Mouse (Mus musculus) brain, embryonic 14.5 days (tissue): ENCODE measurements at regions not wholly inside any gene's neighbourhood (a gene's known extent, or its start where the extent isn't known, plus 50 kb on each side); places are given as distances from the start of the nearest gene placed in this dataset.

Experiments
- DNase-seq: peaks from one replicate; pipeline ENCODE4 v3.0.0-alpha.2; 2011; ENCODE audit warnings: low read depth
- CTCF ChIP-seq: fragments of 200-500 bp; IDR thresholded peaks from 2 replicates; pipeline ENCODE4 v1.5.1; 2012; ENCODE audit warnings: inconsistent platforms, mild to moderate bottlenecking, moderate library complexity, borderline replicate concordance; ENCODE audit not compliant: insufficient read depth, insufficient read length; ENCODE audit errors: extremely low read depth
- POLR2A ChIP-seq: fragments of 200-500 bp; IDR thresholded peaks from 2 replicates; pipeline ENCODE4 v1.6.1; 2012; ENCODE audit warnings: mild to moderate bottlenecking, inconsistent platforms, borderline replicate concordance; ENCODE audit not compliant: poor library complexity, insufficient read depth, insufficient read length, severe bottlenecking; ENCODE audit errors: extremely low read depth

DNA sequence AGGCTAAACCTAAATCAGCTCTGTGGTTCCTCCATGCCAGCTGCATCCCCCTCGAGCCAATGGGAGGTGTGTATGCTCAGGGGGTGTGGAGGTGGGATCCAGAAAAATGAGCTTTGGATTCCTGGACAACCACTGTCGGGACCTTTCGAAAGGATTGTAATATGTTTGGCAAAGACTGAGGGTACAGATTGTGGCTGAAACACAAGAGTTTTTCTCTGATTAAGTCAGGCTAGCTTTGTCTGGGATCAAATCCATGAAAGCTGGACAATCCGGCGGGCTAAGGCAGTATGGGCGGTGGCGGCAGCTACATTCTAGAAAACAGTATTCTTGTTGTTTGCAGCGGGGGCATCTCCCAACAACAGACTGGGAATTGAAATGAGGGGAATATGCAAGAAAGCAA is 93.2 kb downstream of the 2410131K14Rik start:
- no peak for TF ChIP-seq POLR2A
- TF ChIP-seq CTCF = no peak

DNA sequence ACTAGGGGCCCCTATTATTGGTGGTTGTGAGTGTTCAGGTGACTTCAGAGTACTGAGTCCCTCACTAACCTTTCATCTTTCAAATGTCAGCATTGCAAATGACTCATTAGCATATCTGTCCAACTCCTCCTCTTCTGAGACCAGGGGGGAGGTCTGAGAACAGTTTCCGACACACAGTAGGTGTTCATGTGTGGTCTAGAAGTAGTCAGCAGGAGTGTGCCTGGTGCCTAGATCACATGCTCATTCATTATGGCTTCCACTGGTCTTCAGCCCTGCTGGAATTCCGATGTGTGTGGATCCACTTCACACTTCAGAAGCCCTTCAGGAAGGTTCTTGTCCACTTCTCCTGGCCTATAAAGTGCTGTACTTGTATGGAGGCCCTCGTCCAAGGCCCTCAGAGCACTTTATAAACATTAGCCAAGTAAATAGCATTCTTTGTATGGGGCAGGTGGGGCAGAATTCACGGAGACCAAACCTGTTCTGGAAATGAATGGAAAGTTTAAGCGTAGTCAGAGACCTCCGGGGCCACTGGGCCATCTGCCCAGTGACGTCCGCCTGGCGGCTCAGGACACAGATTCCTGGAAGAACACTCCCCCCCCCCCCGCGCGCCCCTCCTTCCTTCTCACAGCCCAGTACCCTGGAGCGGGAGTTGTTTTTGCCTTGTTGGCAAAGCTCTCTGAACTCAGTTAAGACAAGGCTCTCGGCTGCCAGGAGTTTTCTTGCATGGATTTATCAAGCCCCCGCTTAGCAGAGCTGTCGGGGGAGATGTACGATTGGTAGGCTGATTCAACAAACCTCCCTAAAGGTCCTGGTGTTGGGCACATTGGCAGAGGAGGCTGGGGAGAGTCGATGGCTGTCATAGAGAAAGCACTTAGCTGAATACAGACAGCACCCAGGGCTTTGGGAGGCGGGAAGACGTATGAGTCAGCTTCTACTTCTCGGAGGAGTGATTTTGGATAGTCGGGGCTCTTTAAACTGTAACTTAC is 94.9 kb downstream of the 2410131K14Rik start:
- peak; percentile 83 for DNase-seq
- TF ChIP-seq POLR2A (no peak), CTCF (no peak)

More for the DNA sequence above, 93.2 kb downstream of the 2410131K14Rik start:
- DNase-seq = no peak

DNA sequence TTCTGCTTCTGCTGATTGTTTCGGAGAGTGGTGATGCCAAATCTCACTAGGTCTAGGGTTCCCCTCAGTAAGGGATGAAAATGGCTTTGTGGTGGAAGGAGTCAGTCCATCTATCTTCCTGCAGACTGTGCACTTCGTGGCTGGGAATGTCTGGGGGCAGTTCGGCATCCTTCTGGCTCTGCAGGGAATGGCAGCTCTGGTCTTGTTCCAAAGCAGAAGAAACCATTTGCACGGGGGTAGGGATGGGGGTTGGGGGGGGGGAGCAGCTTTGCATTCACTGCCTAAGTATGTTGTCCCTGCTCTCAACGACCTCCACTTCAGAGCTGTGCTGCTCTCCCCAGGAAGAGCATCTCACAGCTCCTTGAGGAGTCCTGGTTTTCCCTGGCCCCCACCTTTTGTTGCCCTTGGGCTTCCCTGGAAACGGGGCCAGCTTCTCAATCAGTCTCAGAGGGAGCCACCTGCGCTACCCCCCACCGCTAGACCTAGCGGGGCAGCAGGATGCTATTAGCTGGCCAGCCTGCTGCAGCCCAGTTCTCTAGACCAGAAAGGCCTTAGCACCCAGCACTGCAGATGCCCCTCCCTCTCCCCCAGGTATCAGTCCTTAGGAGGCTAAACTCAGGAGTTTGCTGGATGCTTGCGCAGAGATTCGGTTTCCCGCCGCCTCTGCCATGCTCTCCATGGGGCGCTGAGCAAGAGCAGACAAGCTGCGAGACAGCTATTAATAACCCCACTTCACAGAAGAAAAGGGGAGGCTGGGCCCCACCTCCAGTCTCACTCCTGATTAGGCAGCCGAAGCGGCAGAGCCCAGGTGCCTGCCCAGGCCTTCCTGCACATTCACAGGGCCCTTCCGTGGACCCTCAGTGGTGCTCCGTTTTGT is 98.7 kb downstream of the 2410131K14Rik start:
- DNase-seq = peak; percentile 46
- no peak for TF ChIP-seq POLR2A
- no peak for TF ChIP-seq CTCF

DNA sequence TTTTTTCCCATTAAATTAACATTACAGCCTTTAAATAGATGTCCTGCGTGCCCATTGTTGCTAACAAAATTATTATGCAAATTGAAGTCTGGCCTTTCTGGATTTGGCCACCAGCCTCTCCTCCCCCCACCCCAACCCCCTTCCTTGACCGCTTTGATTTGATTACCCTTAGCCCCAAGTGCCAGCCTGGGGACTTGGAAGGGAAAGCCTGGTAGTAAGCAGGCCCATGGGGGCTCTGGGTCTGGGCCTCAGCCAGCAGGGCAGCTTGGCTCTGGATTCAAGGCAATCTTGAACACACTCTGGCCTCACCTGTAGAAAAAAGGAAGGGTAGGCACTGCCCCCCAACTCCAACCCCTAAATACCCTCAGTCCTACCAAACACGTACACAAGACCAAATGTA is 100.2 kb downstream of the 2410131K14Rik start:
- TF ChIP-seq CTCF = no peak
- TF ChIP-seq POLR2A = no peak
- peak; percentile 61 for DNase-seq

GRCm38 (mm10) chr5:118349057-118349456 is 104.0 kb downstream of the 2410131K14Rik start:
- no peak for DNase-seq
- TF ChIP-seq POLR2A = no peak
- TF ChIP-seq CTCF = no peak

- DNase-seq = no peak
- TF ChIP-seq CTCF (no peak), POLR2A (no peak)
These were observed 106.3 kb downstream of the 2410131K14Rik start for GRCm38 (mm10) chr5:118351301-118351700.

DNA sequence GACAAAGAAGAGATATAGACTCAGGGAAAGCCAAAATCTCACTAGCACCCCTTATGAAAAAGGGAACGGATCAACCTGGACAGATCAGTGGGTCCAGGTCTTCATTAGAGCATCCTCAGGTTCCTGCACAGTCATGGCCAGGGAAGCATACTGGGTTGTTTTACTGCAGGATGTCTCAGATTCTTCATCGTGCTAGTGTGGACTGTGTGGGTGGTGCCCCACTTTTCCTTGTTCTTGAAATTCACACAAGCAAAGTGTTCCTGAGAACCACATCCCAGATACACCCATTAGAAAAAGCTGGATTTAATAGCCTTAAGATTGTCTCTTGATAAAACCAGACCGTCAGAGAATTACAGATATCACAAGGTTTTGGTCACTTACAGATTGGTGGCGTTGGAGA is 107.1 kb downstream of the 2410131K14Rik start:
- no peak for TF ChIP-seq POLR2A
- no peak for TF ChIP-seq CTCF
- DNase-seq = no peak

DNA sequence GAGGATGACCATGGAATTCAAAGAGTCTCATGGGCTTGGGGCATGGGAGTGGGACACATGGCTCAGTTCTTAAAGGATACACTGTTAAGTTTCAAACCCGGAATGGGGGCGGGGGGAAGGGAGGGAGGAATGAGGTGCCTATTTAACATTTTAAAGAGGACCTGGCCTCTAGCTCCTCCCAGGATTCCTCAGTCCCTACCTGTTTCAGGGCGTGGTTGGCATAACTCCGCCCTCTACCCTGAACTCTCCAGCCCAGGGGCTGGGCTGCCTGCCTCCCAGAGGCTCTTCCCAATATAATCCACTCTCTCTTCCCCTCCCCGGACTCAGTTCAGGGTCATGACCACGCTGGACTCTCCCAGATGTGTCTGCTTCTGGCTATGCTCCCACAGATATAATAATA is 108.0 kb downstream of the 2410131K14Rik start:
- DNase-seq = no peak
- TF ChIP-seq POLR2A (no peak), CTCF (no peak)

DNA sequence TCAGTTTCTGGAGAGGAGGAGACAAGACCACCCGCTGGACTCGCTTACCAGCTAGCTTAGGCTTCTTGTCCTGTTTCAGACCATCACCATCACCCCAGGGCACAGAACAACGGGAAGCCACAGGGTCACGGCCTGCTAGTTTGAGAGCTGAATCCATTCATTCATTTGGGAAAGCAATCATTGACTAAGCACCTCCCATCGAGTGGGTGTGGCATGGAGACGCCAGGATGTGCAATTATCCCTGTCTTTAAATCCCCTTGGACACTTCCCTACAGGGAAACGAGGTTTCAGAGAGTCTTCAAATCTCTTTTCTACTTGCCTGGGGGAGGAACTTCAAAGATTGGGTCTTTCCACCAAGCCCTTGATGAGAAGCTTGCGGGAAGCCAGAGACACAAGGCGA is 108.7 kb downstream of the 2410131K14Rik start:
- DNase-seq = no peak

GRCm38 (mm10) chr5:118354127-118354526 is 109.1 kb downstream of the 2410131K14Rik start:
- TF ChIP-seq CTCF (no peak), POLR2A (no peak)

More for the DNA sequence above, 108.7 kb downstream of the 2410131K14Rik start:
- TF ChIP-seq POLR2A (no peak), CTCF (no peak)

GRCm38 (mm10) chr5:118354871-118355270 is 109.8 kb downstream of the 2410131K14Rik start:
- no peak for DNase-seq
- no peak for TF ChIP-seq CTCF
- TF ChIP-seq POLR2A = no peak

More at GRCm38 (mm10) chr5:118354127-118354526, 109.1 kb downstream of the 2410131K14Rik start:
- no peak for DNase-seq
